Mouse (Mus musculus) midbrain, embryonic 15.5 days (tissue): ENCODE results near the gene Stip1. TPM values are rescaled to one million over a fixed set of nuclear protein-coding genes. Genes with fewer than 3 reads are reported as not detected.
"Not testable (repeated sequence)": the region's sequence is repeated elsewhere in the genome, so short reads cannot be mapped to it uniquely, and the experiment has no call there.

ENCODE experiments used
- ATAC-seq: fragments of 200-750 bp; cut with Nextera tagmentation; replicated peaks from 2 replicates; pipeline ENCODE4 v1.8.0; 2017; ENCODE audit warnings: moderate TSS enrichment
- H3K27ac ChIP-seq: fragments of 300-500 bp; sonication (generic); 2 replicates; pipeline ENCODE4 v1.5.1; 2015; ENCODE audit warnings: mild to moderate bottlenecking, inconsistent platforms
- H3K27me3 ChIP-seq: fragments of 300-500 bp; sonication (generic); replicated peaks from 2 replicates; pipeline ENCODE4 v1.6.1; 2015; ENCODE audit warnings: inconsistent platforms
- H3K36me3 ChIP-seq: fragments of 300-500 bp; sonication (generic); replicated peaks from 2 replicates; pipeline ENCODE4 v1.6.1; 2015; ENCODE audit warnings: inconsistent platforms
- H3K4me1 ChIP-seq: fragments of 300-500 bp; sonication (generic); 2 replicates; pipeline ENCODE4 v1.6.1; 2015; ENCODE audit warnings: inconsistent platforms
- H3K4me2 ChIP-seq: fragments of 300-500 bp; sonication (generic); 2 replicates; pipeline ENCODE4 v1.6.1; 2015; ENCODE audit warnings: inconsistent platforms, mild to moderate bottlenecking, moderate library complexity
- H3K4me3 ChIP-seq: fragments of 300-500 bp; sonication (generic); 2 replicates; pipeline ENCODE4 v1.5.1; 2015; ENCODE audit warnings: mild to moderate bottlenecking, inconsistent platforms
- H3K9ac ChIP-seq: fragments of 300-500 bp; sonication (generic); 2 replicates; pipeline ENCODE4 v1.6.1; 2015; ENCODE audit warnings: mild to moderate bottlenecking, inconsistent platforms
- H3K9me3 ChIP-seq: fragments of 300-500 bp; sonication (generic); 2 replicates; pipeline ENCODE4 v1.6.1; 2016; ENCODE audit warnings: inconsistent platforms
- WGBS: fragments of 180-500 bp; shearing (Covaris S2); methylation state at CpG from one replicate; pipeline ENCODE4 v1.1.7; 2015; ENCODE audit warnings: mixed read lengths; 5-methylcytosine and 5-hydroxymethylcytosine counted together
- polyA plus RNA-seq: library from polyadenylated mRNA; unstranded; fragments of >200 nt; fragmentation: Nextera tagmentation; extraction: Ambion mirVana; gene quantifications from 2 replicates; pipeline ENCODE4 v1.2.1, GENCODE M21; 2015

The Stip1 gene
- polyA plus RNA-seq: 214 and 230 TPM in 2 replicates

DNA sequence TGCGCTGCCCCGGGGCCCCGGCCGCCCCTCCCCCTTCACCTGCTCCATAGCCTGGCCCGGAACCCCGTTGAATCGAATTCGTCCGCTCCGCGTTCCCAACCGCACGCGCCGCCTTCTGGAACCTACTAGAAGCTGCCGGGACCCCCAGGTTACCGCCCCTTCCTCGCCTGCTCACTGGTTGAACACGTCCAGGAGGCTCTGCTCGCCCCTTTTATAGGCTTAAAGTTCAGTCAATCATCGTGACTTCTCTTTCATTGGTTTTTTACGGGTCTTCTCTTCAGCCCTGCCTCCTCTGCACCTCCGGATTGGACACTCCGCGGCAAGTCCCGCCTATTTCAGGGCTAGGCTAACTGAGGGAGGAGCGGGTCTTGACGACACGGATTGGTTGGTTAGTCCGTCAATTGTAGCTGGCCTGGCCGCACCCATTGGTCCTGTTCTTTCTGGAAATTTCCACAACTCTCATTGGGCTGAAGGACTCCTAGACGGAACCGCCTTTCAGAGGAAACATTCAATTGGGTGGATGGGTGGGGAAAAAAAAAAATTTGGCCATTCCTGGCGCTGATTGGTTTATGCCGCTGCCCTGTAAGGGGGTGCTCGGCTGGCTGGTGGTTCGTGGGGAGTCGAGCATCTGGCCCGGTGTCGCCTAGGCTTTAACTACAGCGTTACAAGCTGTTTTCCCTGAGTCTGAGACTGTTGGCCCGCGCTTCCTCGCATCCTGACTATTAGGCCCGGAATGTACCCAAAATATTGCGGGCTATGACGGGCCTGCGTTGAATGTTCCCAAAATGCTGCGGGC lies at the start of gene Stip1:
Gene Stip1 (minus strand): TSS at position 127 of the 796 bp plus-strand sequence.
- peak; percentile 99 for ATAC-seq
- peaks cover 7% of the 10 kb centered on the region; the same call in 1 of the 2 replicates for H3K36me3 ChIP-seq
- under 1% methylated on average over 49 of the region's 49 CpGs for WGBS

DNA sequence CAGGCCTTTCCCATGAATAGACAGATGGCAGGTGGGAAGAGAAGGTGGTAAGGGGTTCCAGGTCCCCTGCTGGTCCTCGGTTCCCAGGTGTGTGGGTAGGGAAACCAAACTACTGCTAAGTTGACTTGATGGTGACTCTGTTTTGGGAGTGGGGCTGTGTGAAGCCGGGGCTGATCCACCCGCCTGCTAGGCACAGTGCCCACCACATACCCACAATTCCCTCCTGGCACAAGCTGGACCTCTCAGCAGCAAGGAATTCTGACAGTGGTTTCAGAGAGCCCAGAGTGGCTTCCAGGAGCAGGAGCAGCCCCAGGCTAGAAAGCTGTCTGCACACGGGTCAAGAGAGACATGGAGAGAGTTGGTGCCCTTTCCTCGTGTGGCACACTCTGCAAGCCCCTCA lies 49.3 kb upstream of the Stip1 start:
- no peak for ATAC-seq
- Histone ChIP-seq H3K4me1 (peaks cover 77% of the 10 kb centered on the region), H3K4me3 (no peak overlapping the region), H3K27me3 (0 out of 2 replicates have a peak, but pooled peaks cover 3% of the 10 kb centered on the region), H3K4me2 (no peak overlapping the region), H3K9ac (no peak overlapping the region), H3K9me3 (no peaks in the 10 kb centered on the region), H3K27ac (no peak overlapping the region), H3K36me3 (no peaks in the 10 kb centered on the region)
- WGBS: 59% methylated on average over 5 of the region's 5 CpGs

More for the DNA sequence above, at the start of gene Stip1:
- Histone ChIP-seq H3K4me2 (peak within 1 kb of the TSS; percentile 69), H3K27ac (peak within 1 kb of the TSS; percentile 95), H3K9ac (peak within 1 kb of the TSS; percentile 93), H3K27me3 (no peaks in the 10 kb centered on the region), H3K4me3 (peak within 1 kb of the TSS; percentile 93), H3K4me1 (peaks cover 30% of the 10 kb centered on the region), H3K9me3 (no peaks in the 10 kb centered on the region)

DNA sequence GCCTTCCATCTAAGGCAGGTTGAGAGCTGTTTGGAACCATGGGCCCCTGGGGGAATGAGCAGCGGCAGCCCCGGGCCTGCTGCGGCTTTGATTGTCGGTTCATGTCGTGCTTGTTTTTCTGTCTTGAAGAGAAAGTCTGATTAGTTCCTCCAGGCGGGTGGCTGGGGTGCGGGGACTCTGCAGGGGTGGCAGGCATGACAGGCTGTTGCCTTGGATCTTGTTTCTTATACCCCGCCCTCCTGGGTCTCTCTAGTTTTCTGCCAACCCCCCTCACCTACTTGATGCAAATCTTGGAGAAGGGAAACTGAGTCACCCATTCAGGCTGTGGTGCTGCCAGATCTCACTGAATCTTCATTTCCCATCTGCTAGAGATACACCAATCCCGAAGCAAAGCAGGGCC lies 48.8 kb upstream of the Stip1 start:
- H3K27me3 ChIP-seq: 0 out of 2 replicates have a peak, but pooled peaks cover 3% of the 10 kb centered on the region
- no peaks in the 10 kb centered on the region for H3K9me3 ChIP-seq
- no peaks in the 10 kb centered on the region for H3K36me3 ChIP-seq
- no peak overlapping the region for H3K27ac ChIP-seq
- no peak for ATAC-seq
- no peak overlapping the region for H3K4me2 ChIP-seq
- WGBS: 12% methylated on average over 9 of the region's 9 CpGs
- peaks cover 79% of the 10 kb centered on the region for H3K4me1 ChIP-seq
- no peak overlapping the region for H3K4me3 ChIP-seq
- H3K9ac ChIP-seq: no peak overlapping the region

DNA sequence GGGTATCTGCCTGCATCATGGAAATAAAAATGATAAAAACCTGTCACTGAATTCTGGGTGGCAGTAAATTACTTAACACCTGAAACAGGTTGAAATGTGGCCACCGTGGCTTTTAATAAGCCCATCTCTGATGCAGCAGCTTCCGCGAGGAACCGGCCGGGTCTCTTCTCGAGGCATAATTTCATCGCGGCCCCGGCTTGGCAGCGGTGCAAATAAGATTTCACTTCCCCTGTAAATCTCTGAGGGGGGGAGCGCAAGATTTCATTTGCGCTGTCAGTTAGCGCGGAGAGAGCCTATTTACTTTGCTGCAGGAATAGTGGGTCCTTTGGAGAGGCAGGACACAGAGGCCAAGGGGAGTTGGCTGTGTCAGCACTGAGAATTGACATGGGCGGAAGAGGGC lies 45.0 kb upstream of the Stip1 start:
- Histone ChIP-seq H3K4me2 (no peak overlapping the region; the same call in 1 of the 2 replicates), H3K9ac (no peak overlapping the region), H3K4me1 (peaks cover 51% of the 10 kb centered on the region), H3K9me3 (no peaks in the 10 kb centered on the region), H3K27ac (peak overlapping the region; percentile 65), H3K4me3 (no peak overlapping the region), H3K36me3 (no peaks in the 10 kb centered on the region), H3K27me3 (peaks cover 3% of the 10 kb centered on the region; the same call in 1 of the 2 replicates)
- no peak for ATAC-seq
- 25% methylated on average over 15 of the region's 15 CpGs for WGBS

DNA sequence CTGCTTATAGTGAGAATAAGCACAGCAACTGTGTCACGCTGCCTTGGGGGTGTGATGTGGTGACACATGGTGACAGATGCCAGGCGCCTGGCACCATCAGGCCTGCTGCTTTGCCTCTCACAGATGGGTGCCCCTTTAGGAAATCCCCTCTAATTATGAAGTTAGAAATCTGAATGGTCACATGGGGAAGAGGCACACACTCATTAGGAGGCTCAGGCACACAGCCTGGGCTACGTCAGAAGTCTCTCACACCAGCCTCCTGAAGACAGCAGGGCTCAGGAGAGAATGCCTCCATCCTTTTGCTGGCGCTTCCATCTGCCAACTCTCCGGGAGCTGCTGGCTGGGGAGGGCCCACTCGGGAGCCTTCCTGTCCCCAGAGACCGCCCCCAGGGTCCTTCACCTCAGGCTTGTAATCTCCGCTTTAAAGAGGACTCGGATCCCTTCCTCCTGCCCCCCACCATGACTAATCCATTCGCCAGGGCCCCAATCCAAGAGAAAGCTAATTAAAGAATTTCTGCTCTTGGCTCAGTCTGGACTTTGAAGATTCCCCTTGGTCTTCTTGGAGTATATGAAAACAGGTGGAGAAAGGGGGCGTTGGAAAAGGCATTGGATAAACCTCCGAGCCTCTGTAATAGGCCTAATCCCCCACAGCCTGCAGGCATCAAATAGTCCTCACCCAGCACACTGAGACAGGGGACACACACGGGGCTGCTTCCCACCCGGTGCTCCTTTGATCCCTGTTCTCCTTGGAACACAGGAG lies 43.4 kb upstream of the Stip1 start:
- H3K27ac ChIP-seq: peak overlapping the region; percentile 65
- H3K4me2 ChIP-seq: no peak overlapping the region
- H3K27me3 ChIP-seq: no peaks in the 10 kb centered on the region; the same call in 1 of the 2 replicates
- no peaks in the 10 kb centered on the region for H3K9me3 ChIP-seq
- H3K4me1 ChIP-seq: peaks cover 45% of the 10 kb centered on the region
- no peak overlapping the region for H3K9ac ChIP-seq
- WGBS: 13% methylated on average over 14 of the region's 14 CpGs
- H3K4me3 ChIP-seq: no peak overlapping the region
- no peaks in the 10 kb centered on the region for H3K36me3 ChIP-seq
- ATAC-seq: peak; percentile 61

DNA sequence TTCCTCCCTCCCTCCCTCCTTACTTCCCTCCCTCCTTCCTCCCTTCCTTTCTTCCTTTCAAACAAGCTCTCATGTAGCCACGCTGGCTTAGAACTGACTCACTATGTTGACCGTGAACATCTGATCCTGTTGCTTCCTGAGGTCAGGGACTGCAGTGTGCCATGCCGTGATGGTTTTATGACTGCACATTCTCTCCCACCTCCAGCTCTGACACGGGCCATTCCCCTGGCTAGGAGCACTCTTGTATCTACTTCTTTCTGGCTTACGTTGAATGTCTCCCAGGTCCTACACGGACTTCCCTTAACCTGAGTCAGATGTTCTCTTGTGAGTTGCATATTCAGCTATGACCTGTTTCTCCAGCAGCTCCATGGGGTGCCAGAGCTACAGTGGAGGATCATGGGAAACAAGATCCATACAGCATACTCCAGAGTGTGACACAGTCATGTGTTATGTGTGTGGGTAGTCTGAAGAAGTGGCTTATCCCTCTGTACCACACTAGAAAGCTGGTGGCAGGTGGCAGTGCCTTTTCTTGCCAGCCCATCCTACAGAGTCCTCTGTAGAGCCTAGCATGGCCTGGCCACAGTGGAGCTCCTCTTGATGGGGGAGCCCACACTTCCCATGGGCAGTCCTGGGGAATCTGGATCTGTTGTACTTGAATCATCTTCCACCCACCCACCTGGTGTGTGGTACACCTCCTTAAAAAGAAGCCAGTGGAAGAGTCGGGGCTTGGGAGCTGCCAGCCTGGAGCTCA lies 41.9 kb upstream of the Stip1 start:
- Histone ChIP-seq H3K4me2 (no peak overlapping the region), H3K9me3 (no peaks in the 10 kb centered on the region), H3K27me3 (no peaks in the 10 kb centered on the region; the same call in 1 of the 2 replicates), H3K4me1 (peaks cover 45% of the 10 kb centered on the region), H3K9ac (no peak overlapping the region), H3K4me3 (no peak overlapping the region), H3K27ac (no peak overlapping the region), H3K36me3 (no peaks in the 10 kb centered on the region)
- WGBS: 84% methylated on average over 7 of the region's 7 CpGs
- ATAC-seq: no peak

DNA sequence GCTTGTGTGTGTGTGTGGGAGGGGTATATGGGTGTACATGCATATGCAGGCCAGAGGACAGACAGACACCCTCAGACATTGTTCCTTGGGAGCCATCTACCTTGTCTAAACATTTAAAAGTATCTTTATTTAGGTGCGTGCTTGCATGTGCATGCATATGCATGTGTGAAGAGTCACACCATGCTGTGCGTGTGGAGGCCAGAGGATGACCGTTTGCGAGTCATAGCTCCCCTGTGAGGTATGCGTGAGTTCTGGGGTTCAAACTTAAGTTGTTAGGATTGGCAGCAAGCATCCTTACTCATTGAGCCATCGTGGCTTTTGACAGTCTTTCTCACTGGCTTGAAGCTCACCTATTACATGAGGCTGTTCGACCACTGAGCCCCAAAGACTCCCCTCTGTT lies 38.5 kb upstream of the Stip1 start:
- H3K4me2 ChIP-seq: no peak overlapping the region
- no peak overlapping the region for H3K4me3 ChIP-seq
- no peak for ATAC-seq
- peaks cover 5% of the 10 kb centered on the region; the same call in 1 of the 2 replicates for H3K27me3 ChIP-seq
- WGBS: 88% methylated on average over 7 of the region's 7 CpGs
- H3K9ac ChIP-seq: no peak overlapping the region
- no peaks in the 10 kb centered on the region for H3K36me3 ChIP-seq
- no peak overlapping the region for H3K27ac ChIP-seq
- peaks cover 38% of the 10 kb centered on the region for H3K4me1 ChIP-seq
- no peaks in the 10 kb centered on the region for H3K9me3 ChIP-seq

DNA sequence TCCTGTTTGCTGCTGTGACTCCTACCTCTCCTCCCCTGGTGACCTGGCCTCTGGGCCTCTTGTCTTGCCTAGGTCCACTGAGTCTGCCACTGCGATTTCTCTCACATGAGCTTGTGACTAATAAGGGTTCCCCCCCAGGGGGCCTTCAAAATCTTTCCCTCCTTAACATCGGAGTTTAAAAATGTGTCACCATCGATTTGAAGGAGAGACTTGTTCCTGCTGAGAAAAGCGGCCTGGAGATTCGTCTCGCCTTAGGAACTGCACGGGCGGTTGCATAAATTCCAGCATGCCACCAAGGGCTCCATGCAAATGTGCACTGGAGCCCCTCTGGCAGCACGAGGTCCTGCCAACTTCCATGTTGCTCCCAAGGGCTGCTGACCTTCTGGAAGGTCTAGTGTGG lies 37.9 kb upstream of the Stip1 start:
- no peaks in the 10 kb centered on the region for H3K36me3 ChIP-seq
- ATAC-seq: no peak
- H3K4me2 ChIP-seq: no peak overlapping the region
- H3K4me1 ChIP-seq: peaks cover 36% of the 10 kb centered on the region
- no peak overlapping the region for H3K27ac ChIP-seq
- H3K27me3 ChIP-seq: peaks cover 8% of the 10 kb centered on the region; the same call in 1 of the 2 replicates
- whole genome bisulfite sequencing: 29% methylated on average over 9 of the region's 9 CpGs
- no peak overlapping the region for H3K9ac ChIP-seq
- no peak overlapping the region for H3K4me3 ChIP-seq
- no peaks in the 10 kb centered on the region for H3K9me3 ChIP-seq

DNA sequence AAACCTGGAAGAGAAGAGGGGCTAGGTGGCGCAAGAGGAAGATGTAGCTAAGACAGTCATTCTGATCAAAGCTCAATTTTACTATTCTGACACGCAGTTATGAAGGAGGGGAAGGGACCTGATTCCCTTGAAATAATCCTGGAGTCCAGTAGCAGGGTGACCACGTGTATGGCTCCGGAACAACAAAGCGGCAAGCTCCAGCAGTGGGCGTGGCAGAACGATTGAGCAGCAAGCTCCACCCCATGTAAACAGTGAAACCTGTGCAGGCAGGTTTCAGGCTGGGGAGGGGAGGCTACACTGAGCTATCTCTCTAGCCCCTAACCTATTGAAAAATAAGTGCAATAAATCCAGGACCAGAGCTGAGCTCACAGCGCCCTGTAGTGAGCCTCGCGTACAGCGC lies 35.6 kb upstream of the Stip1 start:
- not testable (repeated sequence) for H3K9me3 ChIP-seq, H3K36me3 ChIP-seq, H3K4me3 ChIP-seq, H3K27ac ChIP-seq, ATAC-seq, H3K9ac ChIP-seq, H3K4me2 ChIP-seq
- WGBS: 86% methylated on average over 11 of the region's 11 CpGs
- H3K27me3 ChIP-seq: peaks cover 14% of the 10 kb centered on the region; the same call in 1 of the 2 replicates
- peaks cover 54% of the 10 kb centered on the region for H3K4me1 ChIP-seq

DNA sequence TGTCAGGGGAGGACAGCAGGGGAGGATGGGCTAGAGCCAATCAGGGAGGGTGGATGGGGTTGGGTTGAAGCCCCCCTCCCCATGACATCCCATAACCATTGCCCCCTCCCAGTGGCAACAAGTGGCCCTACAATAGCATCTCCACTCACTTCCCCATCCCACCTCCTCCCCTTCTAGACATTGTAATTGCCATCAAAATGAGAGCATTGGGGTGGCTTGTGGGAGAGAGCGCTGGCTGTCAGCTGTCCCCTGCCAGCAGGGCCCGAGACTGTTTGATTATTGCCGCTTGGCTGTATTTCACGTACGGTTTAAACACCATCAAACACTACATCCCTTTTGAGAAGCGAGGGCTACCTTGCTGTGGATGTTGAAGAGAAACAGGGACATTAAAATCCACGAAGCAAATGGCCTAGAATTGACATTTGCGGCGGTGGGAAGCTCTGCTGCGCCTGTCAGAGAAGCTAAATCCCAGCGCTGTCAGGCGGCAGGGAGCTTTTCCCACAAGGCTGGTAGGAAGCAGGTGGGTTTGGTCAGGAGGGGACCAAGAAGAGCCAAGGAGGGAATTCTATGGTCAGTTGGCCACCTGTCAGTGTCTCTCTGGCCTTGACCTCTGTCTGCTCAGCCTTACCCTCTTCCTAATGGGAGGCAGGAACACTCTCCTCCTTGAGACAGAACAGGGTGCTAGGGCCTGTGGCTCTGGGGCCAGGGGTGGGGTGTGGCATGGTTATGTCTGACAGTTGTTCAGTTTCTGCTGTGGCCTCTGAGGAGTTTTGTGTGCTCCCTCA lies 34.4 kb upstream of the Stip1 start:
- no peak for ATAC-seq
- no peak overlapping the region for H3K4me3 ChIP-seq
- WGBS: 20% methylated on average over 12 of the region's 12 CpGs
- H3K4me2 ChIP-seq: no peak overlapping the region
- H3K9ac ChIP-seq: no peak overlapping the region
- H3K9me3 ChIP-seq: no peaks in the 10 kb centered on the region
- H3K36me3 ChIP-seq: no peaks in the 10 kb centered on the region
- H3K4me1 ChIP-seq: peaks cover 60% of the 10 kb centered on the region
- H3K27me3 ChIP-seq: 0 out of 2 replicates have a peak, but pooled peaks cover 14% of the 10 kb centered on the region
- peak overlapping the region; percentile 45; the same call in 1 of the 2 replicates for H3K27ac ChIP-seq

DNA sequence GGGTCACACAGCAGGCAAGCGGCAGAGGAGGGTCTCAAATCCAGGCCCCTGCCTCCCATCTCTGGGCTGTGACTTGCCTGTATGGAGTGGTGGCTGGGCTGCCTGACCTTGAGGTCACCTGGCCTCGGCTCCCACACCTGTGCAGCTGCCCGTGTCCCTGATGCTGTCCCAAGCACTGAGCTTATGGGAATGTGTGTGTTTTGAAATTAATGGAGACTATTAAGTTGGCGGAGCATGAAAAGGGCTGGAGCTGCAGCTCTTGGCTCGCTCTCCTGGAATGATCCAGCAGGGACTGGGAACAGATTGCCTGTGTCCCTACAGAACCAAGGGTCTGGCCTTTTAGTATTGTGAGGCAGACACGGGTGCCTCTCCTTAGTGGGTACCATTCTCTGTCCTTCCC lies 32.5 kb upstream of the Stip1 start:
- H3K4me2 ChIP-seq: no peak overlapping the region
- no peak overlapping the region for H3K27ac ChIP-seq
- H3K9ac ChIP-seq: no peak overlapping the region
- 52% methylated on average over 6 of the region's 6 CpGs for WGBS
- H3K4me3 ChIP-seq: no peak overlapping the region
- H3K9me3 ChIP-seq: no peaks in the 10 kb centered on the region
- H3K4me1 ChIP-seq: peaks cover 68% of the 10 kb centered on the region
- no peaks in the 10 kb centered on the region for H3K36me3 ChIP-seq
- ATAC-seq: no peak
- 0 out of 2 replicates have a peak, but pooled peaks cover 18% of the 10 kb centered on the region for H3K27me3 ChIP-seq
